In genomic region chr4:84539396-84539795, GRCm38 (mm10) we compare ENCODE assay signal across 18 mouse cellular contexts.
"Had no signal": no experiment of that assay in that cellular context is flagged by ENCODE, and none has a peak within 500 bp of the region (broad histone marks: within the 10 kb centered on the region; RNA-seq: fewer than 3 reads in every experiment).

No protein-coding gene starts in this region.

- H3K4me3 ChIP-seq: midbrain, embryonic 10.5 days; midbrain, embryonic 12.5 days; myocyte; neural tube, embryonic 13.5 days; neural tube, embryonic 15.5 days had no signal

- H3K27me3 ChIP-seq: neural tube, embryonic 15.5 days had no signal

- H3K36me3 ChIP-seq: midbrain, embryonic 10.5 days; midbrain, embryonic 12.5 days; neural tube, embryonic 13.5 days; neural tube, embryonic 15.5 days had no signal

- H3K4me1 ChIP-seq: midbrain, embryonic 10.5 days; midbrain, embryonic 12.5 days; neural tube, embryonic 13.5 days; neural tube, embryonic 15.5 days had no signal

- DNase-seq: lung, embryonic 14.5 days; lung, postnatal 10 days; lung, postnatal 4 days; midbrain, embryonic 14.5 days; retina, postnatal 1 day; right cerebral cortex, adult 18-20 months; right cerebral cortex, postnatal 25 days; right cerebral cortex, postnatal 4 days; spleen, adult 18-20 months; thymus, adult 18-20 months; thymus, postnatal 14 days; thymus, postnatal 36 days had no signal

- H3K9ac ChIP-seq: lung, embryonic 14.5 days; midbrain, embryonic 12.5 days; neural tube, embryonic 13.5 days; neural tube, embryonic 15.5 days had no signal

- ATAC-seq: midbrain, embryonic 16.5 days had no signal

- H3K9me3 ChIP-seq: midbrain, embryonic 10.5 days; midbrain, embryonic 12.5 days; neural tube, embryonic 13.5 days; neural tube, embryonic 15.5 days had no signal

- H3K4me2 ChIP-seq: lung, embryonic 14.5 days; midbrain, embryonic 12.5 days; neural tube, embryonic 13.5 days; neural tube, embryonic 15.5 days had no signal

- H3K27ac ChIP-seq: midbrain, embryonic 10.5 days; midbrain, embryonic 12.5 days; neural tube, embryonic 13.5 days; neural tube, embryonic 15.5 days had no signal
